Mouse (Mus musculus) heart, postnatal 0 days (tissue): ENCODE measurements around the gene Upf2.
A peak's percentile ranks its signal among the peaks of the same experiment; 100 is the strongest.

Experiments
- CTCF ChIP-seq: IDR thresholded peaks from 2 replicates; pipeline ENCODE4 v1.5.1; 2016; ENCODE audit warnings: antibody characterized with exemption, control low read depth, low read depth
- EP300 ChIP-seq: IDR thresholded peaks from 2 replicates; pipeline ENCODE4 v1.6.1; 2016; ENCODE audit warnings: antibody characterized with exemption, low read depth

- TF ChIP-seq CTCF (no peak), EP300 (0 out of 2 replicates have a peak, but pooled peaks have one; percentile 79)
Observed at GRCm38 (mm10) chr2:6098924-6099323, 147.7 kb downstream of the Upf2 start.
